Mouse (Mus musculus): ENCODE measurements at regions not wholly inside any gene's neighbourhood (a gene's known extent, or its start where the extent isn't known, plus 50 kb on each side); places are given as distances from the start of the nearest gene placed in this dataset.

DNA sequence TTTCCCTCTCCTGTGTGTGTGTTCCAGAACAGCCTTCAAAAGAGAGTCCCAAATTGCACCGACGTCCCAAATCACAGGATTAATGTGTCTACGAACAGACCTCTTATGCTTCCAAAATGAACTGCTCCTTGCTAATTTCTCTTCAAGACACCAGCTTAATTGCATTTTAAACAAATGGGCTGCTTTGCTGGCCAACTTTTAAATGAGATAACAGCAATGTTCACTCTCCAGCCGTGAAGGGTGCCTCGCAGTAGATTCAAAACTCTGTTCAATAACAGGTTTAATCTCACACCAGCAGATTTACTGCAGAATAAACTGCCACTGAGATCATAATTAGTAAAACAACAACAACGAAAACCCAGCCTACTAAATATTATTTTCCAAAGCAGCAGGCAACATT lies 957.8 kb downstream of the Adgrl2 start:
- no peak overlapping the region for H3K4me2 ChIP-seq (replicated peaks)
- no peaks in the 10 kb centered on the region for H3K4me1 ChIP-seq
- no peak overlapping the region for H3K27ac ChIP-seq
- H3K9ac ChIP-seq = no peak overlapping the region
- 84% methylated on average over 6 of the region's 6 CpGs for WGBS
- no peaks in the 10 kb centered on the region for H3K36me3 ChIP-seq
- ATAC-seq (ENCODE audit: low FRiP score, low read depth) = no peak
- no peak overlapping the region for H3K4me3 ChIP-seq
- H3K27me3 ChIP-seq (replicated peaks) = no peaks in the 10 kb centered on the region
- H3K9me3 ChIP-seq = no peaks in the 10 kb centered on the region

GRCm38 (mm10) chr3:148005831-148006230 lies 984.5 kb downstream of the Adgrl2 start:
- no peak overlapping the region for H3K9ac ChIP-seq
- no peaks in the 10 kb centered on the region for H3K4me1 ChIP-seq
- no peaks in the 10 kb centered on the region for H3K36me3 ChIP-seq
- no peaks in the 10 kb centered on the region for H3K27me3 ChIP-seq (replicated peaks)
- H3K4me3 ChIP-seq = no peak overlapping the region
- ATAC-seq (ENCODE audit: low FRiP score, low read depth) = no peak
- 70% methylated on average over 5 of the region's 5 CpGs for WGBS
- no peaks in the 10 kb centered on the region for H3K9me3 ChIP-seq
- no peak overlapping the region for H3K4me2 ChIP-seq (replicated peaks)
- H3K27ac ChIP-seq = no peak overlapping the region

- ATAC-seq (ENCODE audit: low FRiP score, low read depth) = no peak
- no peak overlapping the region for H3K9ac ChIP-seq
- WGBS = 57% methylated on average over 3 of the region's 3 CpGs
- no peaks in the 10 kb centered on the region for H3K27me3 ChIP-seq (replicated peaks)
- H3K9me3 ChIP-seq = no peaks in the 10 kb centered on the region
- H3K4me1 ChIP-seq = no peaks in the 10 kb centered on the region
- no peak overlapping the region for H3K4me2 ChIP-seq (replicated peaks)
- H3K27ac ChIP-seq = no peak overlapping the region
- H3K36me3 ChIP-seq = no peaks in the 10 kb centered on the region
- no peak overlapping the region for H3K4me3 ChIP-seq
These were observed 986.3 kb downstream of the Adgrl2 start for GRCm38 (mm10) chr3:148004006-148004405.

- Histone ChIP-seq H3K4me2 (replicated peaks) (no peak overlapping the region), H3K27ac (no peak overlapping the region), H3K4me3 (no peak overlapping the region), H3K9me3 (no peaks in the 10 kb centered on the region), H3K36me3 (no peaks in the 10 kb centered on the region), H3K9ac (no peak overlapping the region), H3K4me1 (no peaks in the 10 kb centered on the region), H3K27me3 (replicated peaks) (no peaks in the 10 kb centered on the region)
- WGBS = 65% methylated on average over 15 of the region's 15 CpGs
- no peak for ATAC-seq (ENCODE audit: low FRiP score, low read depth)
These were observed 990.9 kb downstream of the Adgrl2 start for GRCm38 (mm10) chr3:147999330-147999953.

DNA sequence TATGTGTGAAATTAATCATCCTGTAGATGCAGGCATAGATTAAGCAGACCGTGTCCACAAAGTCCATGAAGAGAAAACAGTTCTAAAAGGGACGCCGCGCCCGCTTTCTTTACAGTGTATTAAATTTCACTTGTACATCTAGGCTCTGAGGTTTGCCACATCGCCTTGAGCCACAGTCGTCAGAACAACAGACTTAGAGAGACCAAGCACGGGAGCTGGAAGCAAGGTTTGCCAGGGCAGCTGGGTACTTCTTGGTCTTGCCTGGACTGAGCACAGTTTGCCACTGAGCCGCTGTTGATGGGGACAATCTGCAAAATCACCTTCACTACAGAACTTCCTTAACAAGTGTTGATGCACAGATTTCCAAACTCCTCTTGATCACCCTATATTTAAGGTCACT lies 998.6 kb downstream of the Adgrl2 start:
- no peak for ATAC-seq (ENCODE audit: low FRiP score, low read depth)
- H3K4me3 ChIP-seq = no peak overlapping the region
- H3K4me2 ChIP-seq (replicated peaks) = no peak overlapping the region
- H3K9me3 ChIP-seq = no peaks in the 10 kb centered on the region
- 76% methylated on average over 9 of the region's 9 CpGs for WGBS
- no peaks in the 10 kb centered on the region for H3K4me1 ChIP-seq
- H3K9ac ChIP-seq = no peak overlapping the region
- no peak overlapping the region for H3K27ac ChIP-seq
- no peaks in the 10 kb centered on the region for H3K27me3 ChIP-seq (replicated peaks)
- H3K36me3 ChIP-seq = no peaks in the 10 kb centered on the region

DNA sequence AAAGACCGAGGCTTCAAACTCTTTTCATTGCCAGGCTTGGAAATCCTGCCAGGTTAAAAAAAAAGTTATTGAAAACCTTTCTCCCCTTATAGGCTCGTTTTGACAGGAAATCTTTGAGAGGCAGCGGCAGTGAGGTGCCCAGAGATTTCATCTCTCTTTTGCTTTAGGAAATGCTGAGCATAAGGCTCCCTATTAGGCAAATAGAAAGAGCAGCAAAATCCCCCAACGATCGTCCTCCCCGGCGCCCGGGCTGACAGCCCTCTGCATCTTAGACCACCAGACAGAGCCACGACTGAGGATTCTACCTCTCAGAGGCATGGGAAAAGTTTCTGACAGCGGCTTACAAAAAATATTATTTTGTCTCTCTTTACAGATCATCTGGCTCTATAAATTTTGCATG lies 999.5 kb downstream of the Adgrl2 start:
- no peaks in the 10 kb centered on the region for H3K27me3 ChIP-seq (replicated peaks)
- no peaks in the 10 kb centered on the region for H3K4me1 ChIP-seq
- no peaks in the 10 kb centered on the region for H3K9me3 ChIP-seq
- H3K36me3 ChIP-seq = no peaks in the 10 kb centered on the region
- 0 out of 2 replicates have a peak overlapping the region, but pooled peaks have one; percentile 18 for H3K4me2 ChIP-seq (replicated peaks)
- no peak overlapping the region for H3K4me3 ChIP-seq
- 61% methylated on average over 10 of the region's 10 CpGs for WGBS
- no peak overlapping the region for H3K9ac ChIP-seq
- ATAC-seq (ENCODE audit: low FRiP score, low read depth) = no peak
- no peak overlapping the region for H3K27ac ChIP-seq

- no peaks in the 10 kb centered on the region for H3K4me1 ChIP-seq
- no peaks in the 10 kb centered on the region for H3K36me3 ChIP-seq
- 80% methylated on average over 5 of the region's 5 CpGs for WGBS
- no peak overlapping the region for H3K4me2 ChIP-seq (replicated peaks)
- ATAC-seq (ENCODE audit: low FRiP score, low read depth) = no peak
- H3K9me3 ChIP-seq = no peaks in the 10 kb centered on the region
- H3K27ac ChIP-seq = no peak overlapping the region
- no peak overlapping the region for H3K9ac ChIP-seq
- H3K27me3 ChIP-seq (replicated peaks) = no peaks in the 10 kb centered on the region
- no peak overlapping the region for H3K4me3 ChIP-seq
These were observed 1007.5 kb downstream of the Adgrl2 start for GRCm38 (mm10) chr3:147982831-147983230.

DNA sequence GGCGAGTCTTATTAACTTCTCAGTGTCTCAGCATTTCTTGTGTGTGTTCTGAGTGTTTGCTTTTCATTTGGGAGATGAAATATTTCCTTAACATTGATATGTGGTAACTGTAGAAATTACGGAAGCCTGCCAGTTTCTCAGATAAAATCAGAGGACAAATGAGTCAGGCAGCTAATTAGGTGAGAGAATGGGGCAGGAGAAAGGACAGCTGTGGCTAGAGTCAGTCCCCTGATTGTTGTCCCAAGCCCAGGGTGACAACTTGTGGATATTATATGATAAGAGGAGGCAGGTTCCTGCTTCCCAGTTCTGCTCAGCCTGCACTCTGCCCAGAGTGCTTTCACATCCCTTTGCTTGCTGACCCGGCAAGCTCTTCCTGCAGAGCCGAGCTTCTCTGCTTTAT lies 1008.7 kb downstream of the Adgrl2 start:
- no peak overlapping the region for H3K4me2 ChIP-seq (replicated peaks)
- no peaks in the 10 kb centered on the region for H3K4me1 ChIP-seq
- no peak overlapping the region for H3K4me3 ChIP-seq
- H3K36me3 ChIP-seq = no peaks in the 10 kb centered on the region
- H3K9ac ChIP-seq = no peak overlapping the region
- no peaks in the 10 kb centered on the region for H3K9me3 ChIP-seq
- WGBS = 73% methylated on average over 4 of the region's 4 CpGs
- no peaks in the 10 kb centered on the region for H3K27me3 ChIP-seq (replicated peaks)
- no peak for ATAC-seq (ENCODE audit: low FRiP score, low read depth)
- H3K27ac ChIP-seq = no peak overlapping the region

- H3K27ac ChIP-seq = no peak overlapping the region
- ATAC-seq (ENCODE audit: low FRiP score, low read depth) = no peak
- no peak overlapping the region for H3K4me2 ChIP-seq (replicated peaks)
- no peaks in the 10 kb centered on the region for H3K36me3 ChIP-seq
- no peaks in the 10 kb centered on the region for H3K4me1 ChIP-seq
- H3K9me3 ChIP-seq = no peaks in the 10 kb centered on the region
- no peak overlapping the region for H3K9ac ChIP-seq
- no peak overlapping the region for H3K4me3 ChIP-seq
- 84% methylated on average over 3 of the region's 3 CpGs for WGBS
- H3K27me3 ChIP-seq (replicated peaks) = no peaks in the 10 kb centered on the region
These were observed 1013.8 kb downstream of the Adgrl2 start for GRCm38 (mm10) chr3:147976579-147976978.

- no peaks in the 10 kb centered on the region for H3K4me1 ChIP-seq
- ATAC-seq (ENCODE audit: low FRiP score, low read depth) = peak; percentile 50; the same call in 1 of the 2 replicates
- no peaks in the 10 kb centered on the region for H3K27me3 ChIP-seq (replicated peaks)
- H3K9me3 ChIP-seq = no peaks in the 10 kb centered on the region
- WGBS = 84% methylated on average over 6 of the region's 6 CpGs
- no peak overlapping the region for H3K4me3 ChIP-seq
- H3K36me3 ChIP-seq = no peaks in the 10 kb centered on the region
- no peak overlapping the region for H3K4me2 ChIP-seq (replicated peaks)
- H3K9ac ChIP-seq = no peak overlapping the region
- H3K27ac ChIP-seq = no peak overlapping the region
These were observed 1014.3 kb downstream of the Adgrl2 start for GRCm38 (mm10) chr3:147976069-147976468.

- Histone ChIP-seq H3K9ac (no peak overlapping the region), H3K36me3 (no peaks in the 10 kb centered on the region), H3K4me1 (no peaks in the 10 kb centered on the region), H3K27me3 (replicated peaks) (no peaks in the 10 kb centered on the region), H3K4me3 (no peak overlapping the region), H3K27ac (no peak overlapping the region), H3K4me2 (replicated peaks) (no peak overlapping the region), H3K9me3 (no peaks in the 10 kb centered on the region)
- ATAC-seq (ENCODE audit: low FRiP score, low read depth) = no peak
- 88% methylated on average over 10 of the region's 10 CpGs for WGBS
These were observed 1014.9 kb downstream of the Adgrl2 start for GRCm38 (mm10) chr3:147975500-147975899.

- H3K9ac ChIP-seq = no peak overlapping the region
- no peaks in the 10 kb centered on the region for H3K36me3 ChIP-seq
- H3K4me1 ChIP-seq = no peaks in the 10 kb centered on the region
- H3K27me3 ChIP-seq (replicated peaks) = no peaks in the 10 kb centered on the region
- H3K9me3 ChIP-seq = no peaks in the 10 kb centered on the region
- H3K27ac ChIP-seq = no peak overlapping the region
- no peak overlapping the region for H3K4me3 ChIP-seq
- H3K4me2 ChIP-seq (replicated peaks) = no peak overlapping the region
- ATAC-seq (ENCODE audit: low FRiP score, low read depth) = no peak
- WGBS = 73% methylated on average over 8 of the region's 8 CpGs
These were observed 1015.8 kb downstream of the Adgrl2 start for GRCm38 (mm10) chr3:147974515-147974914.

GRCm38 (mm10) chr3:147968271-147968670 lies 1022.1 kb downstream of the Adgrl2 start:
- Histone ChIP-seq H3K36me3 (no peaks in the 10 kb centered on the region), H3K4me3 (no peak overlapping the region), H3K4me2 (replicated peaks) (peak overlapping the region; percentile 34), H3K27ac (no peak overlapping the region), H3K27me3 (replicated peaks) (no peaks in the 10 kb centered on the region), H3K9ac (no peak overlapping the region), H3K9me3 (no peaks in the 10 kb centered on the region), H3K4me1 (peaks cover 13% of the 10 kb centered on the region)
- 0 out of 2 replicates have a peak, but pooled peaks have one; percentile 34 for ATAC-seq (ENCODE audit: low FRiP score, low read depth)
- WGBS = 55% methylated on average over 11 of the region's 11 CpGs
